Mouse (Mus musculus): ENCODE results near the gene Lzts3. TPM values are rescaled to one million over a fixed set of nuclear protein-coding genes. Genes with fewer than 3 reads are reported as not detected.

Lzts3 gene
- polyA plus RNA-seq, 1 experiment from 2014 or later = 5.1 TPM

- H3K9ac ChIP-seq = no peak overlapping the region
- H3K36me3 ChIP-seq = peaks cover 79% of the 10 kb centered on the region
- H3K4me3 ChIP-seq = no peak overlapping the region
- H3K4me1 ChIP-seq = no peaks in the 10 kb centered on the region
- H3K27ac ChIP-seq = no peak overlapping the region
- H3K9me3 ChIP-seq = no peaks in the 10 kb centered on the region
- 18% methylated on average over 1 of the region's 1 CpGs for WGBS
- H3K4me2 ChIP-seq = no peak overlapping the region
- H3K27me3 ChIP-seq = no peaks in the 10 kb centered on the region
- no peak for ATAC-seq (ENCODE audit: insufficient number of reproducible peaks, insufficient read depth, low FRiP score, low TSS enrichment, low read depth)
Measured at GRCm38 (mm10) chr2:130597601-130598010, 45.0 kb downstream of the Lzts3 start.

- Histone ChIP-seq H3K4me2 (no peak overlapping the region), H3K9me3 (no peaks in the 10 kb centered on the region), H3K4me3 (no peak overlapping the region), H3K27me3 (no peaks in the 10 kb centered on the region), H3K36me3 (peaks cover 80% of the 10 kb centered on the region), H3K4me1 (no peaks in the 10 kb centered on the region), H3K9ac (no peak overlapping the region), H3K27ac (no peak overlapping the region)
- no peak for ATAC-seq (ENCODE audit: insufficient number of reproducible peaks, insufficient read depth, low FRiP score, low TSS enrichment, low read depth)
- 85% methylated on average over 1 of the region's 1 CpGs for WGBS
Measured at GRCm38 (mm10) chr2:130595596-130595995, 47.0 kb downstream of the Lzts3 start.

GRCm38 (mm10) chr2:130591016-130591415 lies 51.6 kb downstream of the Lzts3 start:
- H3K9me3 ChIP-seq = no peaks in the 10 kb centered on the region
- no peak overlapping the region for H3K27ac ChIP-seq
- H3K4me2 ChIP-seq = no peak overlapping the region
- no peaks in the 10 kb centered on the region for H3K4me1 ChIP-seq
- H3K36me3 ChIP-seq = peaks cover 47% of the 10 kb centered on the region
- WGBS = 87% methylated on average over 2 of the region's 2 CpGs
- no peak for ATAC-seq (ENCODE audit: insufficient number of reproducible peaks, insufficient read depth, low FRiP score, low TSS enrichment, low read depth)
- H3K4me3 ChIP-seq = no peak overlapping the region
- H3K9ac ChIP-seq = no peak overlapping the region
- H3K27me3 ChIP-seq = no peaks in the 10 kb centered on the region

- ATAC-seq (ENCODE audit: insufficient number of reproducible peaks, insufficient read depth, low FRiP score, low TSS enrichment, low read depth) = no peak
- Histone ChIP-seq H3K4me3 (no peak overlapping the region), H3K9ac (no peak overlapping the region), H3K27me3 (no peaks in the 10 kb centered on the region), H3K4me2 (no peak overlapping the region), H3K9me3 (no peaks in the 10 kb centered on the region), H3K27ac (no peak overlapping the region), H3K4me1 (no peaks in the 10 kb centered on the region), H3K36me3 (peaks cover 36% of the 10 kb centered on the region)
- WGBS = 93% methylated on average over 2 of the region's 2 CpGs
Measured at GRCm38 (mm10) chr2:130589761-130590160, 52.8 kb downstream of the Lzts3 start.

- no peak for ATAC-seq (ENCODE audit: insufficient number of reproducible peaks, insufficient read depth, low FRiP score, low TSS enrichment, low read depth)
- Histone ChIP-seq H3K4me3 (no peak overlapping the region), H3K4me1 (no peaks in the 10 kb centered on the region), H3K9me3 (no peaks in the 10 kb centered on the region), H3K36me3 (peaks cover 32% of the 10 kb centered on the region), H3K27me3 (no peaks in the 10 kb centered on the region), H3K4me2 (no peak overlapping the region), H3K9ac (no peak overlapping the region), H3K27ac (no peak overlapping the region)
- 65% methylated on average over 4 of the region's 4 CpGs for WGBS
Measured at GRCm38 (mm10) chr2:130589157-130589556, 53.4 kb downstream of the Lzts3 start.

GRCm38 (mm10) chr2:130588373-130588772 lies 54.2 kb downstream of the Lzts3 start:
- Histone ChIP-seq H3K4me1 (no peaks in the 10 kb centered on the region), H3K4me3 (no peak overlapping the region), H3K27me3 (peaks cover 6% of the 10 kb centered on the region; the same call in 1 of the 2 replicates), H3K27ac (no peak overlapping the region), H3K4me2 (no peak overlapping the region), H3K36me3 (peaks cover 27% of the 10 kb centered on the region), H3K9me3 (no peaks in the 10 kb centered on the region), H3K9ac (no peak overlapping the region)
- WGBS = 86% methylated on average over 2 of the region's 2 CpGs
- no peak for ATAC-seq (ENCODE audit: insufficient number of reproducible peaks, insufficient read depth, low FRiP score, low TSS enrichment, low read depth)

GRCm38 (mm10) chr2:130586016-130586415 lies 56.6 kb downstream of the Lzts3 start:
- H3K9ac ChIP-seq = no peak overlapping the region
- peaks cover 11% of the 10 kb centered on the region for H3K36me3 ChIP-seq
- peaks cover 29% of the 10 kb centered on the region for H3K27me3 ChIP-seq
- H3K9me3 ChIP-seq = no peaks in the 10 kb centered on the region
- no peak overlapping the region for H3K27ac ChIP-seq
- H3K4me2 ChIP-seq = no peak overlapping the region
- no peak for ATAC-seq (ENCODE audit: insufficient number of reproducible peaks, insufficient read depth, low FRiP score, low TSS enrichment, low read depth)
- H3K4me3 ChIP-seq = no peak overlapping the region
- 83% methylated on average over 6 of the region's 6 CpGs for WGBS
- H3K4me1 ChIP-seq = peaks cover under 1% of the 10 kb centered on the region; the same call in 1 of the 2 replicates

- H3K4me2 ChIP-seq = no peak overlapping the region
- no peaks in the 10 kb centered on the region for H3K9me3 ChIP-seq
- no peak for ATAC-seq (ENCODE audit: insufficient number of reproducible peaks, insufficient read depth, low FRiP score, low TSS enrichment, low read depth)
- no peak overlapping the region for H3K9ac ChIP-seq
- 82% methylated on average over 10 of the region's 10 CpGs for WGBS
- no peak overlapping the region for H3K4me3 ChIP-seq
- H3K36me3 ChIP-seq = no peaks in the 10 kb centered on the region
- H3K4me1 ChIP-seq = peaks cover 15% of the 10 kb centered on the region
- peaks cover 49% of the 10 kb centered on the region for H3K27me3 ChIP-seq
- H3K27ac ChIP-seq = no peak overlapping the region
Measured at GRCm38 (mm10) chr2:130583902-130584560, 58.6 kb downstream of the Lzts3 start.

Other genes starting within 250 kb of the Lzts3 start
- gene Cpxm1, start 245.2 kb downstream of the Lzts3 start, polyA plus RNA-seq (2015; fragmentation: Nextera tagmentation; extraction: Ambion mirVana) = 110 and 133 TPM in 2 replicates
- 0.32 TPM in 1 of 2 replicates, not detected in the other for gene Gm28372, start 237.6 kb downstream of the Lzts3 start, polyA plus RNA-seq (2015; fragmentation: Nextera tagmentation; extraction: Ambion mirVana)
- gene 1700020A23Rik, start 237.5 kb downstream of the Lzts3 start, polyA plus RNA-seq (2015; fragmentation: Nextera tagmentation; extraction: Ambion mirVana) = not detected in 2 replicates
- 0.32 TPM in 1 of 2 replicates, not detected in the other for gene Tmem239, start 236.3 kb downstream of the Lzts3 start, polyA plus RNA-seq (2015; fragmentation: Nextera tagmentation; extraction: Ambion mirVana)
- 105 and 108 TPM in 2 replicates for gene Vps16, start 218.5 kb downstream of the Lzts3 start, polyA plus RNA-seq (2015; fragmentation: Nextera tagmentation; extraction: Ambion mirVana)
- gene Pced1a, start 218.1 kb downstream of the Lzts3 start, polyA plus RNA-seq (2015; fragmentation: Nextera tagmentation; extraction: Ambion mirVana) = 15.5 and 16.3 TPM in 2 replicates
- 113 and 114 TPM in 2 replicates for gene Ptpra, start 192.5 kb downstream of the Lzts3 start, polyA plus RNA-seq (2015; fragmentation: Nextera tagmentation; extraction: Ambion mirVana)
- 76.0 and 89.4 TPM in 2 replicates for gene Mrps26, start 79.1 kb downstream of the Lzts3 start, polyA plus RNA-seq (2015; fragmentation: Nextera tagmentation; extraction: Ambion mirVana)
- gene Oxt, start 66.6 kb downstream of the Lzts3 start, polyA plus RNA-seq (2015; fragmentation: Nextera tagmentation; extraction: Ambion mirVana) = not detected in 2 replicates
- gene Avp, start 60.2 kb downstream of the Lzts3 start, polyA plus RNA-seq (2015; fragmentation: Nextera tagmentation; extraction: Ambion mirVana) = not detected in 2 replicates
- gene Fastkd5, start 12.8 kb downstream of the Lzts3 start, polyA plus RNA-seq (2015; fragmentation: Nextera tagmentation; extraction: Ambion mirVana) = 14.7 and 16.2 TPM in 2 replicates
- gene Ubox5, start 12.8 kb downstream of the Lzts3 start, polyA plus RNA-seq (2015; fragmentation: Nextera tagmentation; extraction: Ambion mirVana) = 13.2 and 14.2 TPM in 2 replicates
- gene Ddrgk1, start 21.9 kb upstream of the Lzts3 start, polyA plus RNA-seq (2015; fragmentation: Nextera tagmentation; extraction: Ambion mirVana) = 61.7 and 72.7 TPM in 2 replicates
- gene Itpa, start 24.8 kb upstream of the Lzts3 start, polyA plus RNA-seq (2015; fragmentation: Nextera tagmentation; extraction: Ambion mirVana) = 118 and 126 TPM in 2 replicates
- gene Slc4a11, start 54.7 kb upstream of the Lzts3 start, polyA plus RNA-seq (2015; fragmentation: Nextera tagmentation; extraction: Ambion mirVana) = 3.2 TPM in 2 replicates